Mouse (Mus musculus) ES-E14 (cell line): ENCODE data around the gene Cdh22.

Source experiments
- HCFC1 ChIP-seq: IDR thresholded peaks from 2 replicates; pipeline ENCODE4 v1.6.1; 2012; ENCODE audit warnings: low read length, inconsistent platforms, borderline replicate concordance; ENCODE audit not compliant: insufficient read depth
- MAFK ChIP-seq: IDR thresholded peaks from 2 replicates; pipeline ENCODE4 v1.6.1; 2014; ENCODE audit warnings: mild to moderate bottlenecking, low read depth, low read length, inconsistent platforms; ENCODE audit not compliant: insufficient read depth
- ZC3H11A ChIP-seq: IDR thresholded peaks from 2 replicates; pipeline ENCODE4 v1.6.1; 2012; ENCODE audit warnings: low read depth, mild to moderate bottlenecking, inconsistent platforms, low read length, borderline replicate concordance
- ZNF384 ChIP-seq: IDR thresholded peaks from 2 replicates; pipeline ENCODE4 v1.6.1; 2012; ENCODE audit warnings: low read depth, low read length, inconsistent platforms

- TF ChIP-seq HCFC1 (no peak), MAFK (no peak), ZC3H11A (no peak), ZNF384 (no peak)
These were observed 23.7 kb upstream of the Cdh22 start for GRCm38 (mm10) chr2:165258321-165258720.
